Mouse (Mus musculus) gastrocnemius, adult 2 months (tissue): Measurements from ENCODE around the gene Myh7. TPM values are rescaled to one million over a fixed set of nuclear protein-coding genes. Genes with fewer than 3 reads are reported as not detected.
A peak's percentile ranks its signal among the peaks of the same experiment; 100 is the strongest.

Experiments
- DNase-seq: peaks from one replicate; pipeline ENCODE4 v3.0.0; 2022
- H3K27ac ChIP-seq: fragments of 200-600 bp; 2 replicates; pipeline ENCODE4 v1.8.1; 2022; ENCODE audit warnings: mild to moderate bottlenecking
- H3K4me3 ChIP-seq: fragments of 200-600 bp; 2 replicates; pipeline ENCODE4 v1.8.1; 2022; ENCODE audit warnings: mild to moderate bottlenecking, moderate library complexity
- CTCF ChIP-seq: fragments of 200-600 bp; IDR thresholded peaks from 2 replicates; pipeline ENCODE4 v1.8.1; 2022; ENCODE audit warnings: antibody characterized with exemption, mild to moderate bottlenecking, moderate library complexity
- intact Hi-C: fragments of 180-260 bp; cut with DNase I; formaldehyde crosslinking; loops from one replicate; pipeline ENCODE4 v1.15.1; 2025
- total RNA-seq, 2 experiments: library from RNA; stranded (reverse); gene quantifications; 2 replicates each; pipeline ENCODE4 v1.2.3; 2021

The Myh7 gene
- total RNA-seq, 2 experiments from 2014 or later = 520 to 1,662 TPM

- intact Hi-C loops = no loop called here
- DNase-seq = no peak
- H3K4me3 ChIP-seq = no peak overlapping the region
- no peak overlapping the region for H3K27ac ChIP-seq
- no peak for TF ChIP-seq CTCF
Observed at GRCm38 (mm10) chr14:54944939-54945338, 49.5 kb downstream of the Myh7 start.

- DNase-seq = no peak
- Histone ChIP-seq H3K27ac (no peak overlapping the region), H3K4me3 (no peak overlapping the region)
- intact Hi-C loops = no loop called here
- no peak for TF ChIP-seq CTCF
Observed at GRCm38 (mm10) chr14:54943971-54944370, 50.5 kb downstream of the Myh7 start.

GRCm38 (mm10) chr14:54942479-54942878 is 51.9 kb downstream of the Myh7 start:
- Histone ChIP-seq H3K4me3 (no peak overlapping the region), H3K27ac (no peak overlapping the region)
- intact Hi-C loops = no loop called here
- DNase-seq = no peak
- TF ChIP-seq CTCF = no peak

GRCm38 (mm10) chr14:54941024-54941978 is 53.1 kb downstream of the Myh7 start:
- H3K4me3 ChIP-seq = no peak overlapping the region
- no peak for TF ChIP-seq CTCF
- H3K27ac ChIP-seq = no peak overlapping the region
- intact Hi-C loops = no loop called here
- DNase-seq = no peak

- intact Hi-C loops = no loop called here
- TF ChIP-seq CTCF = no peak
- Histone ChIP-seq H3K4me3 (no peak overlapping the region), H3K27ac (no peak overlapping the region)
- DNase-seq = no peak
Observed at GRCm38 (mm10) chr14:54940176-54940530, 54.3 kb downstream of the Myh7 start.

- Histone ChIP-seq H3K27ac (no peak overlapping the region), H3K4me3 (no peak overlapping the region)
- peak; percentile 67 for DNase-seq
- intact Hi-C loops = loop anchor here (1.0 to 2.0 kb wide), 2 partner anchors 39 to 95 kb away; no protein-coding TSS in a partner anchor
- TF ChIP-seq CTCF = peak; percentile 95
Observed at GRCm38 (mm10) chr14:54939434-54940175, 54.8 kb downstream of the Myh7 start.

GRCm38 (mm10) chr14:54938431-54939219 is 55.8 kb downstream of the Myh7 start:
- no peak for DNase-seq
- Histone ChIP-seq H3K4me3 (no peak overlapping the region), H3K27ac (no peak overlapping the region)
- intact Hi-C loops = loop anchor here (1.0 to 2.0 kb wide), 2 partner anchors 38 to 94 kb away; no protein-coding TSS in a partner anchor
- TF ChIP-seq CTCF = no peak

- no peak overlapping the region for H3K27ac ChIP-seq
- DNase-seq = no peak
- intact Hi-C loops = loop anchor here (2.0 kb wide), 1 partner anchor 93 kb away; no protein-coding TSS in a partner anchor
- H3K4me3 ChIP-seq = no peak overlapping the region
- no peak for TF ChIP-seq CTCF
Observed at GRCm38 (mm10) chr14:54937361-54938182, 56.9 kb downstream of the Myh7 start.

- no peak for TF ChIP-seq CTCF
- intact Hi-C loops = no loop called here
- Histone ChIP-seq H3K4me3 (peak overlapping the region; percentile 26), H3K27ac (peak overlapping the region; percentile 35; the same call in 1 of the 2 replicates)
- no peak for DNase-seq
Observed at GRCm38 (mm10) chr14:54936831-54937160, 57.6 kb downstream of the Myh7 start.

GRCm38 (mm10) chr14:54935904-54936830 is 58.3 kb downstream of the Myh7 start, which contains the start of gene Cmtm5:
Gene Cmtm5, plus strand, starts transcription at chr14:54936261.
- TF ChIP-seq CTCF = no peak
- DNase-seq = no peak
- H3K27ac ChIP-seq = peak within 1 kb of the TSS; percentile 35; the same call in 1 of the 2 replicates
- peak within 1 kb of the TSS; percentile 26 for H3K4me3 ChIP-seq
- intact Hi-C loops = no loop called here
